Mouse (Mus musculus) mouse trophoblast stem cell (cell line): ENCODE results near the gene Gm45713.
"Not testable (repeated sequence)": the region's sequence is repeated elsewhere in the genome, so short reads cannot be mapped to it uniquely, and the experiment has no call there.

Experiments
- in situ Hi-C, 2 experiments: fragments of 300-500 bp; cut with MseI, MboI; formaldehyde crosslinking; loops; 2 replicates in 1 of 2; 3 replicates in 1 of 2; pipeline ENCODE4 v1.15.1; 2025

Gm45713 gene

DNA sequence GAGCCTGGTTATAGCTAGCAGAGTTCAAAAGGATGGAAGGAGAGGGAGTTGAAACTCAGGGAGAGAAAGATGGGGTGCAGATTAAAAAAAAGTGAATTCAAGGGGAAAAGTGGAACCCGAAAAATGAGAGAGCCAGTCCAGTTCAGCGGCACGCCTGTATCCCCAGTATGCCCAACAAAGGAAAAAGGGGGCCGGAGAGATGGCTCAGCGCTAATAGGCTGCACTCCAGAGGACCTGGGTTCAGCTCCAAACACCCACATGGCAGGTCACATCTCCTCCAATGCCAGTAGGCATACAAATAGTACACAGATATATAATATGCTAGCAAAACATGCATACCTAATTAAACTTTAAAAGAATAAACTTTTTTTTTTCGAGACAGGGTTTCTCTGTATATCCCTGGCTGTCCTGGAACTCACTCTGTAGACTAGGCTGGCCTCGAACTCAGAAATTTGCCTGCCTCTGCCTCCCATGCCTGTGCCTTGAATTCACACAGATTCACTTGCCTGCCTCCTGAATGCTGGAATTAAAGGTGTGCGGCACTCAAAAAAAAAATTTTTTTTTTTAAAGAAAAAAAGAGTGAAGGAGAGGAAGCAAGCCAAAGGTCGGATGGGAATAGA, 27.1 kb upstream of the Gm45713 start:
- in situ Hi-C loops: loop anchor here in 1 of 2 experiments (5.0 kb wide), 1 partner anchor 39 kb away; the partner anchor contains the start of gene Ccdc155

DNA sequence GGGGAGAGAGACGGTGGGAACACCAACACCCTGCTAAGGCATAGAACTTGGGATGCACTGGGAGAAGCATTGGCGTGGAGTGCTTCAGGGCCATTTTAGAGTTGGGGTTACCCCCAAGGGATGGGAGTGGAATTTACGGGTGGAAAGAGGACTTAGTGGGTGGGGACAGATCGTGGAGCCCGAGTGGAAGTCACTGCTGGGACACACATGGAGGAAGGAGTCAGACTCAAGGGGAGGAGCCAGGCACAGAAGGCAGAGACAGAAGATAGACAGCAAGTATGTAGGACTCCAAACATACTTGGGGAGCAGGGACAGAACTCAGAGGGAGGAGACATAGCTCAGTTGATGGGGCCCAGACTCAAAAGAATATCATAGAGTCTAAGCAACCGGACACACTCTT, 26.5 kb upstream of the Gm45713 start:
- in situ Hi-C loops: loop anchor here in 1 of 2 experiments (5.0 kb wide), 1 partner anchor 40 kb away; the partner anchor contains the start of gene Ccdc155

GRCm38 (mm10) chr7:45161612-45162473, 25.8 kb upstream of the Gm45713 start:
- in situ Hi-C loops: loop anchor here in 1 of 2 experiments (5.0 kb wide), 1 partner anchor 40 kb away; the partner anchor contains the start of gene Ccdc155

DNA sequence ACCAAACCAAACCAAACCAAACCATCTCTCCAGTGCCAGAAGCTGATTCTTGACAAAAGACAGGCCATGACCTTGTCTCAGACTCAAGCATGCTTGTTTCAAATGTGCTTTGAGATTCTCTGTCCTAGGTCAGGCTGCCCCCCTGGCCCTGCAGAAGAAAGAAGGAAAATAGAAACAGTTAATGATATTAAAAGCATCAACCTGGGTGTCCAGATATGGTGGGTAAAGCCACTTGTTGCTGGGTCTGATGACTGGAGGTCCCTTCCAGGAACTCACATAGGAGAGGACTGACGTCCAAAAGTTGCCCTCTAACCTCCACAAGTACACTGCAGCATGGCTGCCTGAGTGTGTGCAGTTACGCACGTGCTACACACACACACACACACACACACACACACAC, 24.8 kb upstream of the Gm45713 start:
- in situ Hi-C loops: loop anchor here in 1 of 2 experiments (5.0 kb wide), 1 partner anchor 41 kb away; the partner anchor contains the start of gene Ccdc155

DNA sequence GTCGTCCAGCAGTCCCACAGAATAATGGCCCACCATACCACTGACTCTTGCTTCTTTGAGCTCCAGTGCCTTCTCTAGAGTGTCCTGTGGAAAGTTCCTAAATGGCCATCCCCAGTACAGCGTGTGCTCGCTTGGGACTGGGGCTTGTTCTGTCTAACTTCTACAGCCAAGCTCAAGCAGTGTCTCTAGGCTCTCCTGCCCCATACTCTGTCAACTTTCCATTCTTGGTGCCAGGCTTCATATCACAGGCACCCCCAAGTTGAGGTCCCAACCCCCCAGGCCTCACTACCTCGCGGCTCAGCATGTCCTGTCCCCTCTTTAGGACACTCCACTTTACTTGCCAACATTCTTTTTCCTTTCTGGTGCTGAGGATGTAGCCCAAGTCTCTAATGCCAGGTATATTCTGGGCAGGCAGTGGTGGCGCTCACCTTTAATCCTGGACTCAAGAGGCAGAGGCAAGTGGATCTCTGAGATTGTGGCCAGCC, 24.3 kb upstream of the Gm45713 start:
- in situ Hi-C loops: loop anchor here in 1 of 2 experiments (5.0 kb wide), 1 partner anchor 42 kb away; the partner anchor contains the start of gene Ccdc155

DNA sequence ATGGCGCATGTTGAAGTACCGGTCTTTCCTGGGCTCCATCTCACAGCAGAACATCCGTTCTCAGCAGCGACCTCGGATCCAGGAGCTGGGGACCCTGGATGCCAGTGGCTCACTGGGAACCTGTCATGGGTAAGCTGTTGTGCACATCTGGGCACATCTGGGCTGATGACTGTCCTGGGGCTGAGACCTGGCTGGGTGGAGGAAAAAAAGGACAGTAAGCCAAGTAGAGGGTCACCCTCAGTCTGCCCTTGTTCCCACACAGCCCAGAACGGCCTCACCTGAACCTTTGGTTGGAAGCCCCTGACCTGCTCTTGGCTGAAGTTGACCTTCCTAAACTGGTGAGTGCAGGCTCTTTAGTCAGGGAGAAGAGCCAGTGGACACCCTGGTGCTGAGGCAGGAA, 23.0 kb upstream of the Gm45713 start:
- in situ Hi-C loops: no loop called here

GRCm38 (mm10) chr7:45157459-45157858, 21.4 kb upstream of the Gm45713 start:
- in situ Hi-C loops: no loop called here

GRCm38 (mm10) chr7:45156206-45156605, 20.2 kb upstream of the Gm45713 start:
- in situ Hi-C loops: no loop called here

DNA sequence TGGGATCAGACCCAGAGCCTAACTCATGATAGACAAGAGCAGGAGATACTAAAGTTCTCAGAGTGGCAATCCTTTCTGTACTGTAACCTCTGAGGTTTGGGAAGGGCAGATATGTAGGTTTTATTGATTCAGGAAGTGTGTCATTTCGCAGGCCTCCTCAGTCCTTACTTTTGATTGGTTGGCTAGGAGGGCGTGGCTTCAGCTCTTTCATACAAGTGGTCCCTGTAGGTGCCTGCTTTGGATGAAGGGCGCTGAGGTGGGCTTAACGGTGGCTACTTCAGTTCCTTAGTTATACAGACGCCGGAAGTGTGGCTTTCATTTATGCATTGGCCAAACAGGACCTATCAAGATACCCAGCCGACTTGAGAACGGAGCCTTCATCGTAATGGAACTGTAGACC, 19.6 kb upstream of the Gm45713 start:
- in situ Hi-C loops: no loop called here

DNA sequence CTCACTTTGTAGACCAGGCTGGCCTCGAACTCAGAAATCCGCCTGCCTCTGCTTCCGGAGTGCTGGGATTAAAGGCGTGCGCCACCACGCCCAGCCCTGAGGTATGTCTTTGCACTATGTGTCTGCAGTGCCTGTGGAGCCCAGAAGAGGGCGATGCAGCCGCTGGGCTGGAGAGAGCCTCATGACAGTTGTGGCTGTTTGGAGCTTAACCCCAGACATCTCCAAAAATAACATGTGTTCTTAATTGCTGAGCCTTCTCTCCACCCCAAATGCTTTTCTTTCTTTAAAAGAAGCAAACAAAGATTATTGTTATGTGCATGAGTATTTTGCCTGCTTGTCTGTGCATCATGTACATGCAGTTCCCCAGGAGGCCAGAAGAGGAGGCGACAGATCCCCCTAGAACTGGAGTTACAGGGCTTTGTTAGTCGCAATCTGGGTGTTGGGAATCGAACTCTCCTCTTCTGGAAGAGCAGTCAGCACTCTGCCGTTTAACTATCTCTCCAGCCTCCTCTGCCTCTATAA, 19.0 kb upstream of the Gm45713 start:
- in situ Hi-C loops: no loop called here

- in situ Hi-C loops: no loop called here
These were observed 18.3 kb upstream of the Gm45713 start, which contains the start of the genes Pih1d1 and Aldh16a1 for GRCm38 (mm10) chr7:45154096-45154992. TSS of gene Pih1d1 (plus strand) at chr7:45154303. TSS of gene Aldh16a1 (minus strand) at chr7:45154584.

DNA sequence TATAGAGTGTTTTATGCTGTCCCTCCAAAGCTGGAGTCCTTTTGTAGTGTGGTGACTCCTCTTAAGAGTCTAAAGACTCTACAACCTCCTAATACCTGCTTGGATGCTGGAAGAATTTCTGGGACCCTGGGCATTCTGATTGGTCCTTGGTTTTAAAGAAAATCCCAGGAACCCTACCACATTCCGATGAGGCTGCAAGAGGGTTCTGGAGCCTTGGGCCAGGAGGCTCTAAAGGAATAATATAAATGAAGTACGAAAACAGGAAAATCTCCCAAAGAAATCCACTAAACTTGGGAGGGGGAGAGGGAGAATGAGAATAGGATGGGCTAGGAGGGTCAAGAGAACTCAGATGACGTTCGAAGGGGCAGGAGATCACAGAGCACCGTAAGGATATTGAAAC, 17.6 kb upstream of the Gm45713 start:
- in situ Hi-C loops: no loop called here

DNA sequence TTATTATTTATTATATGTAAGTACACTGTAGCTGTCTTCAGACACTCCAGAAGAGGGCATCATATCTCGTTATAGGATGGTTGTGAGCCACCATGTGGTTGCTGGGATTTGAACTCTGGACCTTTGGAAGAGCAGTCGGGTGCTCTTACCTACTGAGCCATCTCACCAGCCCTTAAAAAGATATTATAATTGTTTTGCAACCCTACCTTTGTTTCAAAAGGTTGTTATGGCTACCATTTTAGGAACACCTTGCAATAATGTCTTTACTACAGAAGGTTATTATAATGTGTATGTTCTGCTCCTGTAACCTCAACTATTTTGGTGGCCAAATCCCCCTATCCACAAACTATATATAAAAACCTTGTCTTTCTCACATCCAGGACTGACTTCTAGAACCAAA, 17.0 kb upstream of the Gm45713 start:
- in situ Hi-C loops: not testable (repeated sequence)

- in situ Hi-C loops: no loop called here
These were observed 15.3 kb upstream of the Gm45713 start for GRCm38 (mm10) chr7:45151303-45151702.

DNA sequence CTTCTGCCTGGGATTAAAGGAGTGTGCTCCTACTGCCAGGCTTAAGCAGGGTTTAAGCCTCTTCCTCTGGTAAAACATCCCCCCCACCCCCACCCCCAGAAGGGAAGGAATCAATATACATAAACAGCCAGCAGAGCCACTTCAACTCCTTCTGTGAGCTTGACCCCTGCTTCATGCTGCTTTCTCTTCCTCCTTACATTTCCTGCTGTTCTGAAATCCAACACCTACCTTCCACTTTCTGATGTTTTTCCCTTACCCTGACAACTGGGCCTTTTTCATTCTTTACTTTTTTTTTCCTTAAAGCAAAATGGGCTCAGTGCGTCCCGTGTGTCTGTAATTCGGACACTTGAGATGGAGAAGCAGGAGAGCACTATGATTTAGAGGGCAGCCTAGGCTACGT, 14.3 kb upstream of the Gm45713 start:
- in situ Hi-C loops: no loop called here

GRCm38 (mm10) chr7:45149545-45149944, 13.5 kb upstream of the Gm45713 start:
- in situ Hi-C loops: no loop called here

DNA sequence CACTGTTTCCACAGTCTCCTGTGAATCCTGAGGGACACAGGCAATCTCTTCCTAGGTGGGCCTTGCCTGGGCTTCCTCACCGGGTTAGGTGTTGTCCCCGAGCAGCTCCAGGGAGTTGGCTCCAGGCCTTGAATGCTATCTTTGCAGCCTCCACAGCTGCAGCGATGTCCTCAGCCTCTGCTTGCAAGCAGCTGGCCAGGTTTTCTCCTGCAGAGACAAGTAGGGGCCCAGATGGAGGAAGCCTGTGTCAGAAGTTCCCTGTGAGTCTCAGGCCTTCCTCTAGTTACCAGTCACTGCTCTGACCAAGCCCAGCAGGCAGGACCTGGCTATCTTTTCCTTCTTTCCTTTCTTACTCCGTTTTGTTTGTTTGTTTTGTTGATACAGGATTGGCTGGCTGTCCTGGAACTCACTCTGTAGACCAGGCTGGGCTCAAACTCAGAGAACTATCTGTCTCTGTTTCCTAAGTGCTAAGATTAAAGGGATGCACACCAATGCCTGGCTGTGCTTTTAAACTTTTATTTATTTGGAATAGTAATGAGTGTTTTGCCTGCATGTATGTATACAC, 12.6 kb upstream of the Gm45713 start:
- in situ Hi-C loops: no loop called here

DNA sequence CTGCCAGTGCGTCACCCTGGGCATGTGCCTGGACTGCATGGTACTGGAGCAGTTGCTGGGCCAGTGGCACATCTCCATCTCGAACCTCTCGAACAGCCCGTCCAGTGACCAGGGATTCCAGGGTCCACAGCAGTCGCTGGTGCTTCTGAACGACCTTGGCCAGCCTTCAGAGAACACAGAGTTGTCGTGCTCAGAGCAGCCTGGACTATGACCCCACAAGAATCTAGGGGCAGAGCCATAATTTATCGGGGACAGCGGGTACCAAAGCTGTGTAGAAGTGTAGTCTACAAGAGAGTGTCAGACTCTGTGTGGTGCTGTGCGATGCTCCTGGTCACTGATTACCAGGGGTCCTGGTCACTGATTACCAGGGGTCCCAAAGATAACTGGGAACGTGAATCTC, 11.9 kb upstream of the Gm45713 start:
- in situ Hi-C loops: no loop called here

DNA sequence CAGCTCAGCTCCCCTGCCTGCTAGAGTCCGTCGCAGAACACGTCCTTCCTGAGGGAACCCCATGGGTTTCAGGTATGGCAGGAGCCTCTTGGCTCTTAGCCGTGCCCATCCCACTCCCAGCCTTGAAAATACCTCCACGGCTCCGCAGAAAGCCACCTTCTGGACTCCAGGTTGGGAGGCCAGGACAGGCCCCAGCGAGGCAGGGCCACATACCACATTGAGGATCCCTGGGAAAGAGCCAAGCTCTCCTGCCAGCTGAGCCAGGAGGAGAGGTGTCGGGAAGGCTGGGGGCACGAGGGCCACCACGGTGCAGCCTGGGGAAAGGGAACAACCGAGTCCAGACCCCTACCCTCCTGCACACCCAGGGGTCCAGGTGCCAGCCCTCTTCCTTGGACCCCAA, 11.2 kb upstream of the Gm45713 start:
- in situ Hi-C loops: no loop called here

DNA sequence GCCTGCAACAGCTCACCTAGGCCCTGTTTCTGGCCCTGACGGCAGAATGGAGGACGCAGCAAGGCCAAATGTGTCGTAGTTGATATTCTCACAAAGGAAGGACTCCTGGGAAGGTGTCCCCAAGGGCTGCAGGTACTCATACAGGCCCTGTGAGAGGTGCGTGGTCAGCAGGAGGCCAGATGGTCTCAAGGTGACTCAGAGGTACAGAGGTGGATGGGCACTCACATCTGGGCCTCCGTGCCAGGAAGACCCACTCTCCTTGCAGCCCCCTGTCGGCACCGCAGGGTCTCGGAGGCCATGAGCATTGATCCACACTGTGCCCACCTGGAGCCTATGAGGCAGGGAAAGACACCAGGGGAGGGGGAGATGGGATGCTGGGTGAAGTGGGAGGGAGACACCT, 9.4 kb upstream of the Gm45713 start:
- in situ Hi-C loops: no loop called here
